ENCODE assay signal across 8 mouse cellular contexts in the genomic region with DNA sequence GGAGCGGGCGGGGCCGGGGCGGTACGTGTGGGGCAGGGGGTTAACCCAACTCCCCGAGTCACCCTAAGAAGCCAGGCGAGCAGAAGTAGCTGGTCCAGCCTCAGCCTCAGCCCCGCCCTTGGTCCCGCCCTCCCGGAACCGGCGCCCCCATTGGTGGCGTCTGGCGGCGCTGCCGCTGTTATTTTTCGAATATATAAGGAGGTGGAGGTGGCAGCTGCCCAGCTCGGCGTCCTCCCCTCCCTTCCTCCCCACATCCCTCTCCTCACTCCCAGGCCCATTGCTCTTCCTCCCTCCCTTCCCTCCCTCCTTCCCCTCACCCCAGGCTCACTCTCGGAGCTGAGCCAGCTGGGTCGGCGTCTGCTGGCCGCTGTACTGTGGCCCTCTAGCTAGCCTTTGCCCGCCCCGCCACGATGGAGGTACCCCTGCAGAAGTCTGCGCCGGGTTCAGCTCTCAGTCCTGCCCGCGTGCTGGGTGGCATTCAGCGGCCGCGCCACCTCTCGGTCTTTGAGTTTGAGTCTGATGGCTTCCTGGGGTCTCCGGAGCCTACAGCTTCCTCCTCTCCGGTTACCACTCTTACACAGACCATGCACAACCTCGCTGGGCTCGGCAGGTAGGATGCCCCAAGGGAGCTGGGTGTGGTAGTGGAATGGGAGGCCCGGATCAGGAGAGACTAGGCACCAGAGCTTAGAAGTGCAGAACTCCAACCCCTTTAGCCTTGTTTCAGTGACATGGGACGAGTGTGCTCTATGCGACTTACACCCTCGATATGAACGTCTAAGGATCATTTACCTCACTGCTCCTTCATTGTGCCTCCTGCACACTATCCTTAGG. TPM values are rescaled to one million over a fixed set of nuclear protein-coding genes. Genes with fewer than 3 reads are reported as not detected.
A peak's percentile ranks its signal among the peaks of the same experiment; 100 is the strongest.
DNase-seq lines count a peak whose midpoint lies in the region; ATAC-seq and TF ChIP-seq lines count a peak whose summit lies in the region.

Gene Cdc25b (plus strand): TSS at position 179 of the 831 bp plus-strand sequence.
Gene Spef1 (minus strand): TSS at position 512 of the 831 bp plus-strand sequence.

- TF ChIP-seq RAD21 in MEL (IDR thresholded peaks at IDR 0.05; ENCODE audit: low read depth, low read length) = no peak

- ATAC-seq in forebrain, embryonic 14.5 days = peak; percentile 87
- ATAC-seq in lung, embryonic 14.5 days (ENCODE audit: insufficient read depth) = peak; percentile 92
- peak; percentile 69 for ATAC-seq in neutrophil, adult 5-6 weeks (ENCODE audit: extremely low read depth, insufficient number of reproducible peaks, low FRiP score, poor library complexity, severe bottlenecking)

- intact Hi-C loops in heart, postnatal 10 days (cut with DNase I) = loop anchor here (2.0 to 5.0 kb wide), 2 partner anchors 16 to 230 kb away; no protein-coding TSS in a partner anchor

- peak in 2 of 3 experiments; percentile 6 to 19; a peak in 3 of 6 replicates for TF ChIP-seq CTCF in MEL (IDR thresholded peaks at IDR 0.05 in 2 of 3, conservative IDR thresholded peaks at IDR 0.05 in 1 of 3; ENCODE audit: control insufficient read depth in 1 of 3, insufficient read depth in 1 of 3, low read depth in 2 of 3, low read length in 3 of 3, poor library complexity in 1 of 3, severe bottlenecking in 1 of 3)
- no peak for TF ChIP-seq CTCF in lung, embryonic 14.5 days (IDR thresholded peaks at IDR 0.05; ENCODE audit: low read depth)

- TF ChIP-seq POLR2A in MEL (IDR thresholded peaks at IDR 0.05; ENCODE audit: control insufficient read depth in 1 of 2, insufficient read depth in 1 of 2, low read depth in 1 of 2, low read length in 2 of 2, poor library complexity in 1 of 2) = peak; percentile 21 to 71; a peak in 2 of 4 replicates

- H3K4me3 ChIP-seq in MEL (ENCODE audit: control insufficient read depth in 1 of 2, insufficient read depth in 1 of 2, low read depth in 2 of 2, low read length in 2 of 2) = peak within 1 kb of the TSS; percentile 84 to 88
- H3K4me3 ChIP-seq in forebrain, embryonic 14.5 days (ENCODE audit: low read depth, low read length) = peak within 1 kb of the TSS; percentile 60
- peak within 1 kb of the TSS; percentile 71 for H3K4me3 ChIP-seq in lung, embryonic 14.5 days (ENCODE audit: low read depth, low read length)

- peaks cover 0 to 31% of the 10 kb centered on the region in 2 experiments; a peak in 2 of 4 replicates for H3K36me3 ChIP-seq in MEL (ENCODE audit: control insufficient read depth in 1 of 2, insufficient read depth in 2 of 2, low read length in 2 of 2)
- H3K36me3 ChIP-seq in forebrain, embryonic 14.5 days (ENCODE audit: control insufficient read depth, insufficient read depth, low read length) = peaks cover 7% of the 10 kb centered on the region; the same call in 1 of the 2 replicates
- peaks cover 18% of the 10 kb centered on the region for H3K36me3 ChIP-seq in lung, embryonic 14.5 days (ENCODE audit: insufficient read depth)

- peak within 1 kb of the TSS; percentile 48 for H3K27ac ChIP-seq in MEL (ENCODE audit: control insufficient read depth, low read depth, low read length)
- H3K27ac ChIP-seq in forebrain, embryonic 14.5 days (ENCODE audit: low read depth, low read length) = peak within 1 kb of the TSS; percentile 67
- H3K27ac ChIP-seq in lung, embryonic 14.5 days (ENCODE audit: low read depth) = peak within 1 kb of the TSS; percentile 76

- WGBS in forebrain, embryonic 14.5 days = under 1% methylated on average over 43 of the region's 43 CpGs
- under 1% methylated on average over 43 of the region's 43 CpGs for WGBS in lung, embryonic 14.5 days

- H3K4me1 ChIP-seq in MEL (ENCODE audit: control insufficient read depth in 1 of 2, insufficient read depth in 2 of 2, low read length in 2 of 2) = peaks cover 15 to 33% of the 10 kb centered on the region in 2 experiments
- peaks cover 26% of the 10 kb centered on the region for H3K4me1 ChIP-seq in forebrain, embryonic 14.5 days (ENCODE audit: control insufficient read depth, insufficient read depth, low read length)
- H3K4me1 ChIP-seq in lung, embryonic 14.5 days (ENCODE audit: insufficient read depth) = peaks cover 8% of the 10 kb centered on the region; the same call in 1 of the 2 replicates

- H3K9me3 ChIP-seq in MEL (replicated peaks; ENCODE audit: insufficient read depth, low read length) = no peaks in the 10 kb centered on the region
- H3K9me3 ChIP-seq in forebrain, embryonic 14.5 days (replicated peaks; ENCODE audit: control insufficient read depth, low read length) = no peaks in the 10 kb centered on the region
- H3K9me3 ChIP-seq in lung, embryonic 14.5 days (ENCODE audit: low read depth, low read length) = no peaks in the 10 kb centered on the region

- H3K79me2 ChIP-seq in MEL (ENCODE audit: control insufficient read depth, insufficient read depth, low read length, poor library complexity) = no peaks in the 10 kb centered on the region; the same call in none of the 2 replicates

- H3K27me3 ChIP-seq in MEL (ENCODE audit: control insufficient read depth in 1 of 2, insufficient read depth in 2 of 2, low read length in 2 of 2) = no peaks in the 10 kb centered on the region
- H3K27me3 ChIP-seq in forebrain, embryonic 14.5 days (replicated peaks; ENCODE audit: control insufficient read depth, insufficient read depth, low read length) = no peaks in the 10 kb centered on the region
- H3K27me3 ChIP-seq in lung, embryonic 14.5 days (ENCODE audit: insufficient read depth, low read length) = no peaks in the 10 kb centered on the region

- peak; percentile 92 for DNase-seq in MEL (ENCODE audit: low read depth, low spot score)
- peak; percentile 80 for DNase-seq in cerebellum, adult 11 months
- DNase-seq in forebrain, embryonic 14.5 days (ENCODE audit: low spot score) = peak; percentile 88
- DNase-seq in heart, postnatal 10 days = peak; percentile 88 to 89
- DNase-seq in kidney, postnatal 4 days = peak; percentile 91 to 93
- DNase-seq in lung, embryonic 14.5 days = peak; percentile 93
- peak; percentile 75 to 79 for DNase-seq in thymus, adult 18-20 months

- peak within 1 kb of the TSS; percentile 79 for H3K9ac ChIP-seq in MEL (ENCODE audit: control insufficient read depth, low read depth, low read length, poor library complexity, severe bottlenecking)
- H3K9ac ChIP-seq in forebrain, embryonic 14.5 days (ENCODE audit: low read length) = peak within 1 kb of the TSS; percentile 78
- H3K9ac ChIP-seq in lung, embryonic 14.5 days = peak within 1 kb of the TSS; percentile 80

- no peak for TF ChIP-seq EP300 in MEL (IDR thresholded peaks at IDR 0.05; ENCODE audit: low read depth in 1 of 2, low read length in 2 of 2)

- H3K4me2 ChIP-seq in forebrain, embryonic 14.5 days (ENCODE audit: low read length) = peak within 1 kb of the TSS; percentile 82
- H3K4me2 ChIP-seq in lung, embryonic 14.5 days = peak within 1 kb of the TSS; percentile 88

TF ChIP-seq in MEL, 35 proteins besides CTCF, POLR2A, EP300 and RAD21 (continues in another document):
- TF ChIP-seq BHLHE40 (IDR thresholded peaks at IDR 0.05; ENCODE audit: borderline replicate concordance, low read depth, low read length) (no peak), KAT2A (conservative IDR thresholded peaks at IDR 0.05; ENCODE audit: low read depth, low read length) (no peak), MXI1 (IDR thresholded peaks at IDR 0.05; ENCODE audit: low read depth, low read length) (peak; percentile 47; the same call in 1 of the 2 replicates), MAX (IDR thresholded peaks at IDR 0.05; ENCODE audit: low read length) (no peak; the same call in 1 of the 2 replicates), NELFE (IDR thresholded peaks at IDR 0.05; ENCODE audit: low read depth, low read length) (peak; percentile 72), GATA1 (IDR thresholded peaks at IDR 0.05; ENCODE audit: low read depth, low read length) (no peak), MYB (IDR thresholded peaks at IDR 0.05; ENCODE audit: low read depth, low read length) (no peak), SIN3A (IDR thresholded peaks at IDR 0.05; ENCODE audit: low read length) (peak; percentile 70), MAZ (IDR thresholded peaks at IDR 0.05; ENCODE audit: low read depth, low read length) (0 out of 2 replicates have a peak, but pooled peaks have one; percentile 43), POLR2AphosphoS2 (IDR thresholded peaks at IDR 0.05; ENCODE audit: low read length) (peak; percentile 66; the same call in 1 of the 2 replicates), HCFC1 (IDR thresholded peaks at IDR 0.05; ENCODE audit: low read depth, low read length) (0 out of 2 replicates have a peak, but pooled peaks have one; percentile 29), MYC (IDR thresholded peaks at IDR 0.05; ENCODE audit: low read depth, low read length) (no peak; the same call in 1 of the 2 replicates), ZKSCAN1 (IDR thresholded peaks at IDR 0.05; ENCODE audit: low read depth, low read length) (no peak), ZC3H11A (IDR thresholded peaks at IDR 0.05; ENCODE audit: low read depth, low read length) (no peak), GABPA (IDR thresholded peaks at IDR 0.05; ENCODE audit: low read depth, low read length) (no peak), ETS1 (IDR thresholded peaks at IDR 0.05; ENCODE audit: low read depth, low read length) (0 out of 2 replicates have a peak, but pooled peaks have one; percentile 14), ELF1 (IDR thresholded peaks at IDR 0.05; ENCODE audit: low read depth, low read length) (peak; percentile 65), ZNF384 (IDR thresholded peaks at IDR 0.05; ENCODE audit: low read depth, low read length) (no peak), POLR2AphosphoS5 (IDR thresholded peaks at IDR 0.05; ENCODE audit: borderline replicate concordance, low read depth, low read length) (no peak), USF1 (IDR thresholded peaks at IDR 0.05; ENCODE audit: low read depth, low read length) (no peak)

RNA-seq across cellular contexts. Expression of gene Cdc25b, which starts in this region (rescaled TPM):
- 11.8 and 12.6 TPM in 2 replicates for total RNA-seq in MEL (2012; rRNA removed)
- 10 to 100 TPM in 1 of 2 experiments, not detected in 1; 34.5 TPM for polyA plus RNA-seq in MEL (2012; ENCODE audit: insufficient read depth in 1 of 2, insufficient read length in 2 of 2, low read depth in 1 of 2, low replicate concordance in 2 of 2, missing spikeins in 1 of 2)
- 30.0 and 32.0 TPM in 2 replicates for polyA plus RNA-seq in forebrain, embryonic 14.5 days (2014; fragmentation: Nextera tagmentation; extraction: Ambion mirVana)
- total RNA-seq in heart, postnatal 10 days (2021) = 10 to 100 TPM; 12.1 to 14.5 TPM
- 54.6 and 59.6 TPM in 2 replicates for polyA plus RNA-seq in lung, embryonic 14.5 days (2014; fragmentation: Nextera tagmentation; extraction: Ambion mirVana)
- total RNA-seq in neutrophil, adult 5-6 weeks (2017) = 111 and 116 TPM in 2 replicates

RNA-seq across cellular contexts. Expression of gene Spef1, which starts in this region (rescaled TPM):
- total RNA-seq in MEL (2012; rRNA removed) = 0.46 and 1.8 TPM in 2 replicates
- polyA plus RNA-seq in MEL (2012; ENCODE audit: insufficient read depth in 1 of 2, insufficient read length in 2 of 2, low read depth in 1 of 2, low replicate concordance in 2 of 2, missing spikeins in 1 of 2) = 1 to 10 TPM in 1 of 2 experiments, not detected in 1; 1.2 TPM
- 10.1 and 11.8 TPM in 2 replicates for polyA plus RNA-seq in forebrain, embryonic 14.5 days (2014; fragmentation: Nextera tagmentation; extraction: Ambion mirVana)
- 1 to 10 TPM; 6.2 to 7.1 TPM for total RNA-seq in heart, postnatal 10 days (2021)
- 4.4 and 5.7 TPM in 2 replicates for polyA plus RNA-seq in lung, embryonic 14.5 days (2014; fragmentation: Nextera tagmentation; extraction: Ambion mirVana)
- total RNA-seq in neutrophil, adult 5-6 weeks (2017) = 2.0 and 2.2 TPM in 2 replicates

Comparison
In these comparisons a context has a peak if more than half of its experiments do, and no peak if none do; other contexts are left out.
1. Peak in every context shown above with its lines: DNase-seq, ATAC-seq, H3K4me3 ChIP-seq and H3K27ac ChIP-seq.